Mouse (Mus musculus): ENCODE data around the gene Faah. TPM values are rescaled to one million over a fixed set of nuclear protein-coding genes. Genes with fewer than 3 reads are reported as not detected.
A peak's percentile ranks its signal among the peaks of the same experiment; 100 is the strongest.

The Faah gene
- polyA plus RNA-seq, 1 experiment from 2014 or later: 15.3 TPM

- Histone ChIP-seq H3K4me1 (ENCODE audit: insufficient read depth, low read length) (no peaks in the 10 kb centered on the region), H3K4me3 (ENCODE audit: low read length) (no peak overlapping the region), H3K27ac (ENCODE audit: low read length) (no peak overlapping the region), H3K27me3 (ENCODE audit: insufficient read depth, low read length) (peaks cover 22% of the 10 kb centered on the region), H3K9ac (replicated peaks; ENCODE audit: low read length) (no peak overlapping the region), H3K4me2 (replicated peaks; ENCODE audit: low read depth, low read length) (no peak overlapping the region), H3K36me3 (ENCODE audit: insufficient read depth, low read length) (no peaks in the 10 kb centered on the region), H3K9me3 (ENCODE audit: low read length) (no peaks in the 10 kb centered on the region)
- ATAC-seq (ENCODE audit: low FRiP score, low TSS enrichment): no peak
- 39% methylated on average over 8 of the region's 8 CpGs for whole genome bisulfite sequencing
Observed at GRCm38 (mm10) chr4:115984967-115985366, 32.8 kb downstream of the Faah start.

- H3K9me3 ChIP-seq (ENCODE audit: low read length): no peaks in the 10 kb centered on the region
- H3K4me2 ChIP-seq (replicated peaks; ENCODE audit: low read depth, low read length): peak overlapping the region; percentile 42
- no peaks in the 10 kb centered on the region for H3K36me3 ChIP-seq (ENCODE audit: insufficient read depth, low read length)
- peaks cover 6% of the 10 kb centered on the region for H3K4me1 ChIP-seq (ENCODE audit: insufficient read depth, low read length)
- H3K27me3 ChIP-seq (ENCODE audit: insufficient read depth, low read length): peaks cover 31% of the 10 kb centered on the region
- H3K4me3 ChIP-seq (ENCODE audit: low read length): no peak overlapping the region
- no peak overlapping the region for H3K27ac ChIP-seq (ENCODE audit: low read length)
- WGBS: 2% methylated on average over 13 of the region's 13 CpGs
- peak; percentile 67 for ATAC-seq (ENCODE audit: low FRiP score, low TSS enrichment)
- no peak overlapping the region for H3K9ac ChIP-seq (replicated peaks; ENCODE audit: low read length)
Observed at GRCm38 (mm10) chr4:115984111-115984510, 33.6 kb downstream of the Faah start.

GRCm38 (mm10) chr4:115980676-115981075 lies 37.0 kb downstream of the Faah start:
- no peak for ATAC-seq (ENCODE audit: low FRiP score, low TSS enrichment)
- Histone ChIP-seq H3K9me3 (ENCODE audit: low read length) (no peaks in the 10 kb centered on the region), H3K9ac (replicated peaks; ENCODE audit: low read length) (no peak overlapping the region), H3K27ac (ENCODE audit: low read length) (no peak overlapping the region), H3K36me3 (ENCODE audit: insufficient read depth, low read length) (no peaks in the 10 kb centered on the region), H3K4me2 (replicated peaks; ENCODE audit: low read depth, low read length) (no peak overlapping the region), H3K27me3 (ENCODE audit: insufficient read depth, low read length) (peaks cover 62% of the 10 kb centered on the region), H3K4me1 (ENCODE audit: insufficient read depth, low read length) (peaks cover 6% of the 10 kb centered on the region), H3K4me3 (ENCODE audit: low read length) (no peak overlapping the region)
- WGBS: 0% methylated on average over 8 of the region's 8 CpGs

- peak overlapping the region; percentile 48 for H3K4me2 ChIP-seq (replicated peaks; ENCODE audit: low read depth, low read length)
- H3K36me3 ChIP-seq (ENCODE audit: insufficient read depth, low read length): no peaks in the 10 kb centered on the region
- WGBS: under 1% methylated on average over 39 of the region's 39 CpGs
- H3K9me3 ChIP-seq (ENCODE audit: low read length): no peaks in the 10 kb centered on the region
- H3K4me3 ChIP-seq (ENCODE audit: low read length): peak overlapping the region; percentile 37
- peaks cover 72% of the 10 kb centered on the region for H3K27me3 ChIP-seq (ENCODE audit: insufficient read depth, low read length)
- no peak overlapping the region; the same call in 1 of the 2 replicates for H3K9ac ChIP-seq (replicated peaks; ENCODE audit: low read length)
- ATAC-seq (ENCODE audit: low FRiP score, low TSS enrichment): no peak
- peaks cover 6% of the 10 kb centered on the region for H3K4me1 ChIP-seq (ENCODE audit: insufficient read depth, low read length)
- H3K27ac ChIP-seq (ENCODE audit: low read length): no peak overlapping the region
Observed at GRCm38 (mm10) chr4:115979437-115979836, 38.3 kb downstream of the Faah start.

GRCm38 (mm10) chr4:115978911-115979310 lies 38.8 kb downstream of the Faah start:
- Histone ChIP-seq H3K9me3 (ENCODE audit: low read length) (no peaks in the 10 kb centered on the region), H3K4me3 (ENCODE audit: low read length) (no peak overlapping the region), H3K9ac (replicated peaks; ENCODE audit: low read length) (no peak overlapping the region), H3K4me1 (ENCODE audit: insufficient read depth, low read length) (peaks cover 6% of the 10 kb centered on the region), H3K27ac (ENCODE audit: low read length) (no peak overlapping the region), H3K4me2 (replicated peaks; ENCODE audit: low read depth, low read length) (no peak overlapping the region), H3K27me3 (ENCODE audit: insufficient read depth, low read length) (peaks cover 75% of the 10 kb centered on the region), H3K36me3 (ENCODE audit: insufficient read depth, low read length) (no peaks in the 10 kb centered on the region)
- ATAC-seq (ENCODE audit: low FRiP score, low TSS enrichment): no peak
- whole genome bisulfite sequencing: 8% methylated on average over 4 of the region's 4 CpGs

- no peak for ATAC-seq (ENCODE audit: low FRiP score, low TSS enrichment)
Observed at GRCm38 (mm10) chr4:115972543-115972942, 45.2 kb downstream of the Faah start.

GRCm38 (mm10) chr4:115964446-115964845 lies 53.3 kb downstream of the Faah start:
- no peak overlapping the region for H3K4me3 ChIP-seq (ENCODE audit: low read length)

More at GRCm38 (mm10) chr4:115972543-115972942, 45.2 kb downstream of the Faah start:
- Histone ChIP-seq H3K4me2 (replicated peaks; ENCODE audit: low read depth, low read length) (no peak overlapping the region), H3K9ac (replicated peaks; ENCODE audit: low read length) (no peak overlapping the region), H3K27me3 (ENCODE audit: insufficient read depth, low read length) (peaks cover 94% of the 10 kb centered on the region), H3K4me3 (ENCODE audit: low read length) (no peak overlapping the region), H3K36me3 (ENCODE audit: insufficient read depth, low read length) (no peaks in the 10 kb centered on the region), H3K9me3 (ENCODE audit: low read length) (no peaks in the 10 kb centered on the region), H3K4me1 (ENCODE audit: insufficient read depth, low read length) (no peaks in the 10 kb centered on the region), H3K27ac (ENCODE audit: low read length) (no peak overlapping the region)
- 45% methylated on average over 24 of the region's 24 CpGs for WGBS

GRCm38 (mm10) chr4:115963751-115964150 lies 54.0 kb downstream of the Faah start:
- Histone ChIP-seq H3K9ac (replicated peaks; ENCODE audit: low read length) (no peak overlapping the region), H3K36me3 (ENCODE audit: insufficient read depth, low read length) (no peaks in the 10 kb centered on the region), H3K9me3 (ENCODE audit: low read length) (no peaks in the 10 kb centered on the region), H3K4me2 (replicated peaks; ENCODE audit: low read depth, low read length) (no peak overlapping the region), H3K4me3 (ENCODE audit: low read length) (no peak overlapping the region; the same call in 1 of the 2 replicates), H3K27me3 (ENCODE audit: insufficient read depth, low read length) (peaks cover 92% of the 10 kb centered on the region), H3K4me1 (ENCODE audit: insufficient read depth, low read length) (peaks cover 15% of the 10 kb centered on the region), H3K27ac (ENCODE audit: low read length) (no peak overlapping the region)
- ATAC-seq (ENCODE audit: low FRiP score, low TSS enrichment): no peak
- 15% methylated on average over 6 of the region's 6 CpGs for WGBS

More at GRCm38 (mm10) chr4:115964446-115964845, 53.3 kb downstream of the Faah start:
- Histone ChIP-seq H3K9me3 (ENCODE audit: low read length) (no peaks in the 10 kb centered on the region), H3K9ac (replicated peaks; ENCODE audit: low read length) (no peak overlapping the region), H3K4me2 (replicated peaks; ENCODE audit: low read depth, low read length) (no peak overlapping the region), H3K27me3 (ENCODE audit: insufficient read depth, low read length) (peaks cover 92% of the 10 kb centered on the region), H3K36me3 (ENCODE audit: insufficient read depth, low read length) (no peaks in the 10 kb centered on the region), H3K4me1 (ENCODE audit: insufficient read depth, low read length) (peaks cover 15% of the 10 kb centered on the region), H3K27ac (ENCODE audit: low read length) (no peak overlapping the region)
- 9% methylated on average over 5 of the region's 5 CpGs for WGBS
- ATAC-seq (ENCODE audit: low FRiP score, low TSS enrichment): no peak

GRCm38 (mm10) chr4:115962671-115963412 lies 54.9 kb downstream of the Faah start:
- H3K4me1 ChIP-seq (ENCODE audit: insufficient read depth, low read length): peaks cover 15% of the 10 kb centered on the region
- H3K27me3 ChIP-seq (ENCODE audit: insufficient read depth, low read length): peaks cover 92% of the 10 kb centered on the region
- peak overlapping the region; percentile 68 for H3K9ac ChIP-seq (replicated peaks; ENCODE audit: low read length)
- peak; percentile 77 for ATAC-seq (ENCODE audit: low FRiP score, low TSS enrichment)
- peak overlapping the region; percentile 95 for H3K4me2 ChIP-seq (replicated peaks; ENCODE audit: low read depth, low read length)
- no peaks in the 10 kb centered on the region for H3K9me3 ChIP-seq (ENCODE audit: low read length)
- peak overlapping the region; percentile 62 for H3K4me3 ChIP-seq (ENCODE audit: low read length)
- under 1% methylated on average over 73 of the region's 79 CpGs for WGBS
- H3K36me3 ChIP-seq (ENCODE audit: insufficient read depth, low read length): no peaks in the 10 kb centered on the region
- H3K27ac ChIP-seq (ENCODE audit: low read length): no peak overlapping the region

- H3K27ac ChIP-seq (ENCODE audit: low read length): no peak overlapping the region
- H3K36me3 ChIP-seq (ENCODE audit: insufficient read depth, low read length): no peaks in the 10 kb centered on the region
- H3K27me3 ChIP-seq (ENCODE audit: insufficient read depth, low read length): peaks cover 92% of the 10 kb centered on the region
- no peak for ATAC-seq (ENCODE audit: low FRiP score, low TSS enrichment)
- H3K4me3 ChIP-seq (ENCODE audit: low read length): peak overlapping the region; percentile 62; the same call in 1 of the 2 replicates
- no peak overlapping the region for H3K9ac ChIP-seq (replicated peaks; ENCODE audit: low read length)
- 13% methylated on average over 7 of the region's 7 CpGs for WGBS
- peak overlapping the region; percentile 95 for H3K4me2 ChIP-seq (replicated peaks; ENCODE audit: low read depth, low read length)
- peaks cover 15% of the 10 kb centered on the region for H3K4me1 ChIP-seq (ENCODE audit: insufficient read depth, low read length)
- H3K9me3 ChIP-seq (ENCODE audit: low read length): no peaks in the 10 kb centered on the region
Observed at GRCm38 (mm10) chr4:115961991-115962390, 55.7 kb downstream of the Faah start.

All from kidney, embryonic 16.5 days (tissue).